Mouse (Mus musculus) heart, postnatal 0 days (tissue): ENCODE data around the gene Pigm. TPM values are rescaled to one million over a fixed set of nuclear protein-coding genes. Genes with fewer than 3 reads are reported as not detected.

ENCODE experiments used
- ATAC-seq: fragments of 200-750 bp; cut with Nextera tagmentation; 2 replicates; pipeline ENCODE4 v1.8.0; 2017; ENCODE audit warnings: low read depth, moderate number of reproducible peaks, moderate library complexity; ENCODE audit not compliant: insufficient read depth
- DNase-seq: peaks from one replicate; pipeline ENCODE4 v3.0.0-alpha.2; 2016; ENCODE audit warnings: low spot score
- H3K27ac ChIP-seq: fragments of 300-500 bp; sonication (generic); 2 replicates; pipeline ENCODE4 v1.5.1; 2014; ENCODE audit warnings: low read depth, mild to moderate bottlenecking
- H3K27me3 ChIP-seq: fragments of 300-500 bp; sonication (generic); 2 replicates; pipeline ENCODE4 v1.6.1; 2014; ENCODE audit warnings: low read length, mixed read lengths; ENCODE audit not compliant: control insufficient read depth, insufficient read depth
- H3K36me3 ChIP-seq: fragments of 300-500 bp; sonication (generic); replicated peaks from 2 replicates; pipeline ENCODE4 v1.6.1; 2014; ENCODE audit warnings: low read length, mixed read lengths; ENCODE audit not compliant: control insufficient read depth, insufficient read depth
- H3K4me1 ChIP-seq: fragments of 300-500 bp; sonication (generic); 2 replicates; pipeline ENCODE4 v1.6.1; 2014; ENCODE audit warnings: antibody characterized with exemption; ENCODE audit not compliant: control insufficient read depth, insufficient read depth
- H3K4me2 ChIP-seq: fragments of 300-500 bp; sonication (generic); 2 replicates; pipeline ENCODE4 v1.6.1; 2014; ENCODE audit warnings: low read depth, mild to moderate bottlenecking, low read length, moderate library complexity
- H3K4me3 ChIP-seq: fragments of 300-500 bp; sonication (generic); 2 replicates; pipeline ENCODE4 v1.5.1; 2014; ENCODE audit warnings: low read depth, low read length
- H3K9ac ChIP-seq: fragments of 300-500 bp; sonication (generic); replicated peaks from 2 replicates; pipeline ENCODE4 v1.6.1; 2014; ENCODE audit warnings: low read depth, low read length, mixed read lengths
- H3K9me3 ChIP-seq: fragments of 300-500 bp; sonication (generic); replicated peaks from 2 replicates; pipeline ENCODE4 v1.6.1; 2016; ENCODE audit warnings: low read length; ENCODE audit not compliant: control insufficient read depth
- CTCF ChIP-seq: IDR thresholded peaks from 2 replicates; pipeline ENCODE4 v1.5.1; 2016; ENCODE audit warnings: antibody characterized with exemption, control low read depth, low read depth
- EP300 ChIP-seq: IDR thresholded peaks from 2 replicates; pipeline ENCODE4 v1.6.1; 2016; ENCODE audit warnings: antibody characterized with exemption, low read depth
- WGBS: fragments of 180-500 bp; shearing (Covaris S2); extraction: QIAGEN DNeasy Blood & Tissue Kit; methylation state at CpG from one replicate; pipeline ENCODE4 v1.1.7; 2014; 5-methylcytosine and 5-hydroxymethylcytosine counted together
- polyA plus RNA-seq: library from polyadenylated mRNA; unstranded; fragments of >200 nt; fragmentation: Nextera tagmentation; extraction: Ambion mirVana; gene quantifications from 2 replicates; pipeline ENCODE4 v1.2.1, GENCODE M21; 2015
- total RNA-seq: library from RNA; depleted of rRNA; stranded (reverse); fragments of >200 nt; gene quantifications from 2 replicates; pipeline ENCODE4 v1.2.3, GENCODE M21; 2014; ENCODE audit warnings: low replicate concordance; rRNA removed

Pigm gene
- total and polyA plus RNA-seq, 2 experiments from 2014 or later, result 2.2 to 13.8 TPM

DNA sequence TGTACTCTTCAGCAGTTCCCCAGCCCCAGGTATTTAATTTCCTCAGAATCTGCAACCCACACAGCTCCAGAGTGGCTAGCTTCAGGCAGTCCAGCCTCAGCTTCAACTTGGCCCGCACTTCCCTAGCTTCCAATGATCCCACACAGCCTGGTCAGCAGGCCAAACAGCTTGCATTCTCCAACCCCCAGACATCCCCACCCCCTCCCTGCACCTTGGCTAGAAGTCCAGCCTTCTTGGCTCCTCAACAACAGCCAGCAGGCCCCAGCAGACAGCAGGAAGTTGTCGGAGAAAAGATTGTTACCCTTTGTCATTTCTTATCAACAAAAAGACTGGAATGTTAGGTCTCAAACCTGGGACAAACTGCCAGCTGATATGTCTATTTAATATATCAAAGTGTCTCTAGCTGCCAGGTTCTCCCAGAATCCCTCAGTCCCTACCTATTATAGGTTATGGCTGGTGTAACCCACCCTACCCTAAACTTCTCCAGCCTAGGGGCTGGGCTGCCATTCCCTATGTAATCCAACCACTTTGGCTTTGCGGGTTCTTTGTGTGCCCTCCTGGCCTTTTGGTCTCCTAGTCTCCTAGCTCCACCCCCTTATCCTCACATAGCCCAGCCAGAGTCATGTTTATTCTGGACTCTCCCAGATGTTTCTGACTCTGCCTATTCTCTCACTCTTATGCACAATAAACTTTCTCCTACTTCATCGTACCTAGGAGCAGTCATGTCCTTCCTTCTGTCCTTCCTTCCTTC, 55.7 kb downstream of the Pigm start:
- TF ChIP-seq CTCF (no peak), EP300 (no peak)
- H3K4me2 ChIP-seq, result no peak overlapping the region
- 15% methylated on average over 4 of the region's 4 CpGs for WGBS

DNA sequence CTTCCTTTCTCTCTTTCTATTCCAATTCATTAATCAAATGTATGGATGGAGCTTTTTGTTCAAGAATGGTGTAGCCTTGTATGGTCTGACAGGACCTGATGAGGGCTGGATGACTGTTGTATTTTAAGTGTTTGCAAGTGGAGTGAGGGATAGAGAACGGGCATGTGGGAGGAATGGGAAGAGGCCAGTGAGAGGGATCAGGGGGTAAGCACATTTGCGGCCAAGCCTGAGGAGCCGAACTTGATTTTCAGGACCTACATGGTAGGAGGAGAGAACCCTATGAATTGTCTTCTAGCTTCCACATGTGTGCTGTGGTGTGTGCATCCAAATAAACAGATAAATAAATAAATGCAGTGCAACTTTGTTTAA, 56.2 kb downstream of the Pigm start:
- DNase-seq (no peak), ATAC-seq (0 out of 2 replicates have a peak, but pooled peaks have one; percentile 7)
- Histone ChIP-seq H3K9ac (no peak overlapping the region), H3K4me1 (peaks cover 20% of the 10 kb centered on the region), H3K4me2 (no peak overlapping the region), H3K4me3 (no peak overlapping the region), H3K9me3 (no peaks in the 10 kb centered on the region), H3K27me3 (no peaks in the 10 kb centered on the region), H3K27ac (no peak overlapping the region), H3K36me3 (no peaks in the 10 kb centered on the region)
- WGBS, result 34% methylated on average over 3 of the region's 3 CpGs
- TF ChIP-seq CTCF (no peak), EP300 (no peak)

More for the DNA sequence above, 55.7 kb downstream of the Pigm start:
- Histone ChIP-seq H3K4me1 (peaks cover 20% of the 10 kb centered on the region), H3K27me3 (no peaks in the 10 kb centered on the region), H3K9me3 (no peaks in the 10 kb centered on the region), H3K36me3 (no peaks in the 10 kb centered on the region), H3K27ac (peak overlapping the region; percentile 43), H3K4me3 (no peak overlapping the region), H3K9ac (no peak overlapping the region)
- DNase-seq, result peak; percentile 33
- peak; percentile 79 for ATAC-seq

DNA sequence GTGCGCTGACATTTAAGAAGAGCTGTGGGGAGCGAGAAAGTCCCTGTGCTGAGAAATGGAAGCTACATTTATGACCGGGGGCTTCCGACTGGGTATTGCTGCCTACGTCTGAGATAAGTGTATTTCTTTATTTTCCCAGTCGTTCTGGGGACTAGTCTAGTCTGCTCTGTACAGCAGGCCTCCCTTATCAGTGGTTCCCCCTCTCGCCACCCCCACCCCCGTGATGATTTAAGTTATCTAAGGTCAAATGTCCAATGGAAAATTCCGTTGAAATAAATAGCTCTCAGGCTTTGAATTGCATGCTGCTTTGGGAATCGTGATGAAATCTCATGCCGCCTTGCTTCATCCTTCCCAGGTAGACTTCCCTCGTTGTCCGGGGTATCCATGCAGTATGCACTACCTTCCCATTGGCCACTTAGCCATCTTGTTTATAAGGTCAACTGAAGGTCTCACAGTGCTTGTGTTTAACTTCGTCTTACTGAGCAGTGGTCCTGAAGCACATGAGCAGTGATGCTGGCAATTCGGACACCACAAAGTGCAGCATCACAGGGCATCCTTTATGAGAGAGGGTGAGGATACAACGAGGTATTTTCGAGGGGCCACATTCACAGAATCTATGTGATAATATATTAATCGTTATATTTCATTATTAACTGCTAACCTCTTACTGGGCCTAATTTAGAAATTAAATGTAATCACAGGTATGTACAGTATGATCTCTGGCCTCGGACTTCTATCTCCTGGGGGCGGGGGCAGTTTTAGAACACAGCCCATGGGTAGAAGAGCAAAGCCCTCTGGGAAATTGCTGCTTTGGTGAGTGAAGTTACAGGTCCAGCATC, 56.9 kb downstream of the Pigm start:
- Histone ChIP-seq H3K27me3 (no peaks in the 10 kb centered on the region), H3K9me3 (no peaks in the 10 kb centered on the region), H3K9ac (no peak overlapping the region), H3K4me1 (peaks cover 20% of the 10 kb centered on the region), H3K4me3 (no peak overlapping the region), H3K4me2 (no peak overlapping the region), H3K36me3 (no peaks in the 10 kb centered on the region), H3K27ac (no peak overlapping the region)
- 38% methylated on average over 20 of the region's 20 CpGs for WGBS
- no peak for DNase-seq
- TF ChIP-seq EP300, result no peak
- TF ChIP-seq CTCF, result no peak
- no peak for ATAC-seq

Other genes with a start within 250 kb of the Pigm start
- 157 and 250 TPM in 2 replicates for gene Pex19, start 249.8 kb upstream of the Pigm start, total RNA-seq
- gene Pex19, start 249.8 kb upstream of the Pigm start, polyA plus RNA-seq, result 155 and 161 TPM in 2 replicates
- gene Dcaf8, start 228.5 kb upstream of the Pigm start, total RNA-seq, result 119 and 129 TPM in 2 replicates
- gene Dcaf8, start 228.5 kb upstream of the Pigm start, polyA plus RNA-seq, result 116 and 119 TPM in 2 replicates
- gene Pea15a, start 169.7 kb upstream of the Pigm start, total RNA-seq, result 78.3 and 105 TPM in 2 replicates
- gene Pea15a, start 169.7 kb upstream of the Pigm start, polyA plus RNA-seq, result 99.2 and 99.3 TPM in 2 replicates
- gene Casq1, start 156.7 kb upstream of the Pigm start, total RNA-seq, result 61.2 and 68.0 TPM in 2 replicates
- 60.3 and 65.0 TPM in 2 replicates for gene Casq1, start 156.7 kb upstream of the Pigm start, polyA plus RNA-seq
- gene Atp1a4, start 118.1 kb upstream of the Pigm start, total RNA-seq, result not detected in 2 replicates
- gene Atp1a4, start 118.1 kb upstream of the Pigm start, polyA plus RNA-seq, result 0.07 TPM in 2 replicates
- 22.1 and 30.8 TPM in 2 replicates for gene Igsf8, start 114.9 kb upstream of the Pigm start, total RNA-seq
- gene Igsf8, start 114.9 kb upstream of the Pigm start, polyA plus RNA-seq, result 11.4 and 12.6 TPM in 2 replicates
- gene Atp1a2, start 78.5 kb upstream of the Pigm start, total RNA-seq, result 130 and 131 TPM in 2 replicates
- 27.1 and 29.0 TPM in 2 replicates for gene Atp1a2, start 78.5 kb upstream of the Pigm start, polyA plus RNA-seq
- gene Kcnj9, start 47.2 kb upstream of the Pigm start, total RNA-seq, result not detected in 2 replicates
- not detected in 2 replicates for gene Kcnj9, start 47.2 kb upstream of the Pigm start, polyA plus RNA-seq
- gene Kcnj10, start 35.3 kb upstream of the Pigm start, total RNA-seq, result not detected in 2 replicates
- gene Kcnj10, start 35.3 kb upstream of the Pigm start, polyA plus RNA-seq, result 0.03 TPM in 1 of 2 replicates, not detected in the other
- 1.9 and 5.8 TPM in 2 replicates for gene Slamf9, start 98.8 kb downstream of the Pigm start, total RNA-seq
- gene Slamf9, start 98.8 kb downstream of the Pigm start, polyA plus RNA-seq, result 1.6 and 2.0 TPM in 2 replicates
- gene Igsf9, start 105.2 kb downstream of the Pigm start, total RNA-seq, result 3.2 and 15.5 TPM in 2 replicates
- gene Igsf9, start 105.2 kb downstream of the Pigm start, polyA plus RNA-seq, result 0.75 and 0.78 TPM in 2 replicates
- gene Tagln2, start 123.5 kb downstream of the Pigm start, total RNA-seq, result 235 and 276 TPM in 2 replicates
- 203 and 209 TPM in 2 replicates for gene Tagln2, start 123.5 kb downstream of the Pigm start, polyA plus RNA-seq
- 3.6 and 6.6 TPM in 2 replicates for gene Cfap45, start 144.3 kb downstream of the Pigm start, total RNA-seq
- gene Cfap45, start 144.3 kb downstream of the Pigm start, polyA plus RNA-seq, result 2.3 and 2.6 TPM in 2 replicates
- not detected in 2 replicates for gene Vsig8, start 179.4 kb downstream of the Pigm start, total RNA-seq
- 0.12 and 0.19 TPM in 2 replicates for gene Vsig8, start 179.4 kb downstream of the Pigm start, polyA plus RNA-seq
- gene Slamf8, start 214.0 kb downstream of the Pigm start, total RNA-seq, result 0.46 TPM in 1 of 2 replicates, not detected in the other
- not detected in 2 replicates for gene Slamf8, start 214.0 kb downstream of the Pigm start, polyA plus RNA-seq
- not detected in 2 replicates for gene Fcrl6, start 226.0 kb downstream of the Pigm start, total RNA-seq
- gene Fcrl6, start 226.0 kb downstream of the Pigm start, polyA plus RNA-seq, result not detected in 2 replicates